Mouse (Mus musculus) embryonic facial prominence, embryonic 14.5 days (tissue): ENCODE measurements around the gene Blmh. TPM values are rescaled to one million over a fixed set of nuclear protein-coding genes. Genes with fewer than 3 reads are reported as not detected.
A peak's percentile ranks its signal among the peaks of the same experiment; 100 is the strongest.

Source experiments
- ATAC-seq: fragments of 200-750 bp; cut with Nextera tagmentation; 2 replicates; pipeline ENCODE4 v1.8.0; 2017; ENCODE audit warnings: low read depth, moderate number of reproducible peaks, moderate TSS enrichment
- DNase-seq: peaks from one replicate; pipeline ENCODE4 v3.0.0-alpha.2; 2015; ENCODE audit warnings: low spot score
- H3K27ac ChIP-seq: fragments of 300-500 bp; sonication (generic); replicated peaks from 2 replicates; pipeline ENCODE4 v1.5.1; 2014; ENCODE audit warnings: low read depth, mild to moderate bottlenecking, low read length, moderate library complexity
- H3K27me3 ChIP-seq: fragments of 300-500 bp; sonication (generic); replicated peaks from 2 replicates; pipeline ENCODE4 v1.6.1; 2014; ENCODE audit warnings: low read length; ENCODE audit not compliant: control insufficient read depth, insufficient read depth
- H3K36me3 ChIP-seq: fragments of 300-500 bp; sonication (generic); 2 replicates; pipeline ENCODE4 v1.6.1; 2014; ENCODE audit warnings: low read length, mixed read lengths; ENCODE audit not compliant: control insufficient read depth, insufficient read depth
- H3K4me1 ChIP-seq: fragments of 300-500 bp; sonication (generic); 2 replicates; pipeline ENCODE4 v1.6.1; 2014; ENCODE audit warnings: antibody characterized with exemption, low read length; ENCODE audit not compliant: control insufficient read depth, insufficient read depth
- H3K4me2 ChIP-seq: fragments of 300-500 bp; sonication (generic); 2 replicates; pipeline ENCODE4 v1.6.1; 2014; ENCODE audit warnings: low read depth, mild to moderate bottlenecking, low read length, moderate library complexity, mixed read lengths
- H3K4me3 ChIP-seq: fragments of 300-500 bp; sonication (generic); 2 replicates; pipeline ENCODE4 v1.5.1; 2014; ENCODE audit warnings: low read depth, mild to moderate bottlenecking, low read length
- H3K9ac ChIP-seq: fragments of 300-500 bp; sonication (generic); 2 replicates; pipeline ENCODE4 v1.6.1; 2014; ENCODE audit warnings: low read depth, mild to moderate bottlenecking, low read length, moderate library complexity, mixed read lengths
- H3K9me3 ChIP-seq: fragments of 300-500 bp; sonication (generic); 2 replicates; pipeline ENCODE4 v1.6.1; 2016; ENCODE audit warnings: low read length; ENCODE audit not compliant: control insufficient read depth
- WGBS: fragments of 180-500 bp; shearing (Covaris S2); extraction: QIAGEN DNeasy Blood & Tissue Kit; methylation state at CpG from one replicate; pipeline ENCODE4 v1.1.7; 2014; 5-methylcytosine and 5-hydroxymethylcytosine counted together
- polyA plus RNA-seq: library from polyadenylated mRNA; unstranded; fragments of >200 nt; fragmentation: Nextera tagmentation; extraction: Ambion mirVana; gene quantifications from 2 replicates; pipeline ENCODE4 v1.2.1, GENCODE M21; 2014

The Blmh gene
- 127 and 137 TPM in 2 replicates for polyA plus RNA-seq

- 64% methylated on average over 6 of the region's 6 CpGs for WGBS
- Histone ChIP-seq H3K4me3 (no peak within 1 kb of the TSS), H3K36me3 (no peaks in the 10 kb centered on the region), H3K9me3 (no peaks in the 10 kb centered on the region), H3K27ac (no peak within 1 kb of the TSS), H3K27me3 (no peaks in the 10 kb centered on the region), H3K9ac (no peak within 1 kb of the TSS), H3K4me1 (no peaks in the 10 kb centered on the region), H3K4me2 (no peak within 1 kb of the TSS)
- ATAC-seq = peak; percentile 71; the same call in 1 of the 2 replicates
- DNase-seq = peak; percentile 85
Observed at GRCm38 (mm10) chr11:76924759-76925236, at the start of gene Blmh. TSS of gene Blmh (plus strand) at chr11:76924809.

GRCm38 (mm10) chr11:76879816-76880215 lies 44.8 kb upstream of the Blmh start:
- H3K36me3 ChIP-seq = no peaks in the 10 kb centered on the region
- 0 out of 2 replicates have a peak, but pooled peaks cover 3% of the 10 kb centered on the region for H3K4me1 ChIP-seq
- H3K4me2 ChIP-seq = no peak overlapping the region
- H3K27me3 ChIP-seq = no peaks in the 10 kb centered on the region
- H3K4me3 ChIP-seq = no peak overlapping the region
- no peak overlapping the region for H3K9ac ChIP-seq
- no peaks in the 10 kb centered on the region for H3K9me3 ChIP-seq
- H3K27ac ChIP-seq = no peak overlapping the region
- DNase-seq = no peak
- 60% methylated on average over 5 of the region's 5 CpGs for WGBS
- ATAC-seq = no peak

GRCm38 (mm10) chr11:76884451-76884850 lies 40.2 kb upstream of the Blmh start:
- 53% methylated on average over 5 of the region's 5 CpGs for WGBS
- H3K9ac ChIP-seq = no peak overlapping the region

GRCm38 (mm10) chr11:76889339-76890164 lies 35.1 kb upstream of the Blmh start:
- no peak for DNase-seq
- H3K9ac ChIP-seq = no peak overlapping the region
- H3K9me3 ChIP-seq = no peaks in the 10 kb centered on the region
- 59% methylated on average over 10 of the region's 10 CpGs for WGBS
- no peaks in the 10 kb centered on the region for H3K27me3 ChIP-seq
- no peak for ATAC-seq
- no peak overlapping the region for H3K4me2 ChIP-seq
- no peaks in the 10 kb centered on the region for H3K36me3 ChIP-seq
- no peak overlapping the region for H3K4me3 ChIP-seq
- peaks cover 4% of the 10 kb centered on the region; the same call in 1 of the 2 replicates for H3K4me1 ChIP-seq
- H3K27ac ChIP-seq = no peak overlapping the region

More at GRCm38 (mm10) chr11:76884451-76884850, 40.2 kb upstream of the Blmh start:
- H3K36me3 ChIP-seq = no peaks in the 10 kb centered on the region
- ATAC-seq = no peak
- DNase-seq = no peak
- no peaks in the 10 kb centered on the region for H3K4me1 ChIP-seq
- no peaks in the 10 kb centered on the region for H3K9me3 ChIP-seq
- no peaks in the 10 kb centered on the region for H3K27me3 ChIP-seq
- H3K4me2 ChIP-seq = no peak overlapping the region
- H3K27ac ChIP-seq = no peak overlapping the region
- no peak overlapping the region for H3K4me3 ChIP-seq

GRCm38 (mm10) chr11:76891171-76891570 lies 33.4 kb upstream of the Blmh start:
- H3K9ac ChIP-seq = no peak overlapping the region
- no peaks in the 10 kb centered on the region for H3K27me3 ChIP-seq
- no peak overlapping the region for H3K4me2 ChIP-seq
- ATAC-seq (no peak), DNase-seq (no peak)
- H3K4me3 ChIP-seq = no peak overlapping the region
- peaks cover 4% of the 10 kb centered on the region; the same call in 1 of the 2 replicates for H3K4me1 ChIP-seq
- WGBS = 83% methylated on average over 7 of the region's 7 CpGs
- H3K36me3 ChIP-seq = no peaks in the 10 kb centered on the region
- no peaks in the 10 kb centered on the region for H3K9me3 ChIP-seq
- H3K27ac ChIP-seq = no peak overlapping the region

- no peak for DNase-seq
- no peaks in the 10 kb centered on the region for H3K9me3 ChIP-seq
- no peaks in the 10 kb centered on the region for H3K27me3 ChIP-seq
- 73% methylated on average over 4 of the region's 4 CpGs for WGBS
- H3K9ac ChIP-seq = no peak overlapping the region
- no peaks in the 10 kb centered on the region for H3K36me3 ChIP-seq
- H3K4me1 ChIP-seq = peaks cover 4% of the 10 kb centered on the region; the same call in 1 of the 2 replicates
- ATAC-seq = no peak
- H3K4me2 ChIP-seq = no peak overlapping the region
- no peak overlapping the region for H3K27ac ChIP-seq
- H3K4me3 ChIP-seq = no peak overlapping the region
Observed at GRCm38 (mm10) chr11:76891738-76892349, 32.8 kb upstream of the Blmh start.

- H3K9me3 ChIP-seq = no peaks in the 10 kb centered on the region
- 76% methylated on average over 3 of the region's 3 CpGs for WGBS
- no peak for DNase-seq
Observed at GRCm38 (mm10) chr11:76892972-76893371, 31.6 kb upstream of the Blmh start.

GRCm38 (mm10) chr11:76893570-76893969 lies 31.0 kb upstream of the Blmh start:
- 27% methylated on average over 4 of the region's 4 CpGs for WGBS
- ATAC-seq (0 out of 2 replicates have a peak, but pooled peaks have one; percentile 30), DNase-seq (peak; percentile 64)
- Histone ChIP-seq H3K9me3 (no peaks in the 10 kb centered on the region), H3K4me3 (no peak overlapping the region), H3K9ac (no peak overlapping the region), H3K27ac (no peak overlapping the region), H3K4me2 (no peak overlapping the region), H3K36me3 (no peaks in the 10 kb centered on the region), H3K4me1 (peaks cover 4% of the 10 kb centered on the region; the same call in 1 of the 2 replicates), H3K27me3 (no peaks in the 10 kb centered on the region)

More at GRCm38 (mm10) chr11:76892972-76893371, 31.6 kb upstream of the Blmh start:
- H3K36me3 ChIP-seq = no peaks in the 10 kb centered on the region
- ATAC-seq = no peak
- no peak overlapping the region for H3K4me2 ChIP-seq
- H3K4me3 ChIP-seq = no peak overlapping the region
- no peak overlapping the region for H3K9ac ChIP-seq
- H3K27me3 ChIP-seq = no peaks in the 10 kb centered on the region
- H3K27ac ChIP-seq = no peak overlapping the region
- peaks cover 4% of the 10 kb centered on the region; the same call in 1 of the 2 replicates for H3K4me1 ChIP-seq
